Mouse (Mus musculus) lung, postnatal 10 days (tissue): ENCODE measurements around the gene Gm10031.

ENCODE experiments used
- DNase-seq: peaks from one replicate; pipeline ENCODE4 v3.0.0; 2021

Gene Gm10031

DNA sequence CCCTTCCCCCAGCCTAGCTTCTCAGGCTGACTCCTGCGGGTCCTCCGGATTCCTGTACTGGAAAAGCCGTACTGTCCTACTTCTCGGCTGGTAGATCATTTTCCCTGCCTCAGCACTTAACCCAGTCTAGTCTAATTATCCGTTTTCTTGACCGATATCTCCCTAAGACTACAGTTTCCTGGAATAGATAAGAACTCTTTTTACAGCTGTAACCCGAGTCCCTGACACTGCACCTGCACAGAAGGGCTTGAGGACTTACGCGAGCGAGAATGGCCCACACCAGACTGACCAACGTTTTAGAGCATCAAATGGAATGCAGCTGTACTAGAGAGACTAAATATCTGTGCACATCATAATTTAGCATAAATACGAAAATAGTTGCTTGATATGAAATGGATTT, 20.2 kb downstream of the Gm10031 start:
- DNase-seq = no peak

DNA sequence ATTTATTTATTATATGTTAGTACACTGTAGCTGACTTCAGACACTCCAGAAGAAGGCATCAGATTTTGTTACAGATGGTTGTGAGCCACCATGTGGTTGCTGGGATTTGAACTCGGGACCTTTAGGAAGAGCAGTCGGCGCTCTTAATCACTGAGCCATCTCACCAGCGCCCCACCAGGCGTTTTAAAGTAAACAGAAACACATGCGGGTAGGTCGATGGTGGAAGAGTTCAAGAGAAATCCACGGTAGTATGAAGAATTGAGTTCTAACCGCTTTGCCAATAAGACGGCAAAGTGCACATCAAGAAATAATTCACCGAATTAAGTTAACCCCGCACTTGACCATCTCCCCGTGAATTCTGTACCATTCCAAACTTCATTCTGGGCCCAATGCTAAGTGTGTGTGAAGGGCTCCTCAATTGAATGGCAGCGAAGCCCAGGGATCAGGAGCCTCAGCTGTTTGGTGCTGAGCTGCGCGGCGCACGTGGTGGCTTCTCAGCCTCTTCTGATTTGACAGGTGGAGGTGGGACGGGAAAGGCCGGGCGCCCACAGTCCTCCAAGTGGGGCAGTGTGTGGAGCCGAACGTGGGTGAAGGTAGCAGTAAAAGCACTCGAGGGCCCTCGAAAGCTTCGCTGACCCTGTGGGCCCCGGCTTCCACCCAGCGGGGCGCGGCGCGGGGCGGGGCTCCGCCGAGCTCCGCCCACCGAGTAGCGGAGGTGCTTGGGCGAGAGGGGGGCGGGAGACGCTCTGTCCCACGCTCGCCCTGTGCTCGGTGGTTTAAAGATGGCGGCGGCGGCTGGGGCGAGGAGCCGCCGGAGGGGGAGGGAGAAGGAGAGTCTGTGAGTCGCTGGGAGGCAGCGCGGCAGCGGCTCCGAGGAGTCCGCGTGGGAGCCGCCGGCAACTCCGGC, 34.5 kb downstream of the Gm10031 start, which contains the start of gene Abl2:
Abl2 (plus strand) TSS at position 763 of the 907 bp plus-strand sequence.
- DNase-seq = peak; percentile 93

DNA sequence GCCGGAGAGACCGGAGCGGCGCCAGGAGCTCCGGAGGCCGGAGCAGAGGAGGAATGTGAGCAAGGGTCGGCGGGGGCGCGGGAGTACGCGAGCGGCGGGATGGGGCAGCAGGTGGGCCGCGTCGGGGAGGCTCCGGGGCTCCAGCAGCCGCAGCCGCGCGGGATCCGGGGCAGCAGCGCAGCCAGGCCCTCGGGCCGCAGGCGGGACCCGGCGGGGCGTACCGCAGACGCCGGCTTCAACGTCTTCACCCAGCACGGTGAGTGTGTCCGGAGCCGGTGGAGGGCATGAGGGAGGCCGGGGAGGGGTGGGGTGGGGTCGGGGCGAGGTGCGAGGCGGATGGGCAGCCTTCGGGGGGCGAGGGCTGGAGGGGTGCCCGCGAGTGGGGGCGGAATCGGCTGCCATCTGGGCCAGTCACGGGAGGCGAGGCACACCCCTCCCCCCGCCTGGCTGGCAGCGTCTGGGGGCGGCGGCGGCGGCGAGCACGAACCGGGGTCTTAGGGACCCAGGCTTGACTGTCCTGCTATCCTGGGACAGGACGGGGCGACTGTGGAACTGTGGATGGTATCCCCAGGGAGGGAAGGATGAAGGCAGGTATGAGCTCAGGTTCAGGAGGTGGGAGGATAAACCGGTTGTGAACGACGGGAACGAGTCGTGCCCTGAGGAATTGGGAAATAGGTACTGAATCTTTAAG, 35.3 kb downstream of the Gm10031 start:
- DNase-seq = peak; percentile 60

DNA sequence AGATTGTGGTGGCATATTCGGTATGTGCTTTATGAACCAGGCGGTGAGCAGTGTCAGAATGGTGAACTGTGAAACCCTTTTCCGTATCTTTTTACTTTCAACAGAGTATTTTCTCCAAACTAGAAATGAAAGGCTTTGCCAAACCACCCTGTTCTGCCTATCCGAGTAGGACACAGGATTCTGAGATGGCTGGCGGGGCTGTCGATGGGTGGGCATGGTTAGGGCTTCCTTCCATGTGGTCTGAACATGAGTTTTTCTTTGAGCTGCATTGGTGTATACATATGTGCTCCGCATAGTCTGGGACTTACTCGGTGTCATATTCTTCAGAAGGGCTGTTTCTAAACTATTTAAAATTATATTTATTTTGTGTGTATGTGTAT, 35.8 kb downstream of the Gm10031 start:
- no peak for DNase-seq

DNA sequence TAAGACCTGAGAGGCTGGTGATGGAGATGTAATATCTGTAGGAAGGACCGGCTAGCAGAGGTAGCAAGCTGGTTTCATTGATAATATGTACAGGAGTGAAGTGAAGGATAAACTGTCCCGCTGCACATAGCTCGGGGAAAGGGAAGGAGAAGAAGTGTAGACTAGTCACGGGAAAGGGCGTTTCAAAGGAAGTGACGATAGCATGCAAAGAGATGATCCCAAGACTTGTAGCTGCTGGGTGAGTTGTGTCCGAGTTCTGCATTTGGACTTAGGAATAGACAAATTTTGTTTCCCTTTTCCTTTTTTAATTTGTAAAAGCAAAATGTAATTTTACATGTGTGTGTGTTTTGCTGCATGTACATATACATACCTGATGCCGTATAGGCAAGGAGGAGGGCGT, 36.7 kb downstream of the Gm10031 start:
- DNase-seq = no peak

DNA sequence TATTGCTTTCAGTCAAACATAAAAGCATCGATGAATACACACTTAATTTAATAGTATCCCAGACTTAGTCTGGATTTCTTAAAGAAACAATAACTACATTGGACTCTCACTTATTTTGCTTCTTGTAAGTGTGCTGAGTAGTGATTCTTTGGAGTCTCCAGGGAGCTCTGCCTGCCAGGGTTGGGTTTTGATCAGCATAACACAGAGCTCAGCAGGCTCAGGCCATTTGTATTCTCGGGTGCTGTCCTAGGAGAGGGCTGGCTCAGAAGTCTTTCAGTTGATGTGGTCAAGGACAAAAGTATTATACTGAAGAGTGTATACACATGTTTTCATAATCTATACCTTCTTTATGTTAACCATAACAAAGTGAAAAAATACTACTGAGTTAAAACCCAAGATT, 41.5 kb downstream of the Gm10031 start:
- DNase-seq = no peak

DNA sequence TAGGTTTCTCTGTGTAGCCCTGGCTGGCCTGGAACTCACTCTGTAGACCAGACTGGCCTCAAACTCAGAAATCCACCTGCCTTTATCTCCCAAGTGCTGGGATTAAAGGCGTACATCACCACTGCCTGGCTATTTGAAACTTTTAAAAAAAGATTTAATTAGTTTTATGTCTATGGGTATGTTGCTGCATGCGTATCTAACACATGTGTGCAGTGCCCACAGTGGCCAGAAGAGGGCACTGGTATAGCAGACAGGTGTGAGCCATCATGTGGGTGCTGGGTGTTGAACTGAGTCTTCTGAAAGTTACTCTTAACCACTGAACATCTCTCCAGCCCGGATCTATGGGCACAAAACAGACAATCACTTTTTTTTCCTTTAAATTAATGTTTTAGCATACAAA, 42.3 kb downstream of the Gm10031 start:
- DNase-seq = peak; percentile 28

DNA sequence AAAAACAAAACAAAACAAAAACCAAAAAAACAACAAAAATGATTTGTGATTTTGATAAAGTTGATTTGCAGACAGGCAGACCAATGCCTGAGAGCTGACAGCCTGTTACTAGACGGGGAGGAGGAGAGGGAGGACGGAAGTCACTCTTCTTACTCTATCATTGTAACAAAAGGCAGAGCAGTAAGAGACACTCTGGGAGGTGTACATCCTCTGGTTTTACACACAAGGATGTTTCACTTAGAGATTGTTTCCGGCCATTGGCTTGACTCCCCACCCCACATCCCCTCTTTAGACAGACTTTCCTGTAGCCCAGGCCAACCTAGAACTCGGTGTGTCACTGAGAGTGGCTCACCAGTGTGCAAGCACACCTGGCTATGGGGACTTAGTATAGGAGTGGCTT, 45.8 kb downstream of the Gm10031 start:
- DNase-seq = no peak

DNA sequence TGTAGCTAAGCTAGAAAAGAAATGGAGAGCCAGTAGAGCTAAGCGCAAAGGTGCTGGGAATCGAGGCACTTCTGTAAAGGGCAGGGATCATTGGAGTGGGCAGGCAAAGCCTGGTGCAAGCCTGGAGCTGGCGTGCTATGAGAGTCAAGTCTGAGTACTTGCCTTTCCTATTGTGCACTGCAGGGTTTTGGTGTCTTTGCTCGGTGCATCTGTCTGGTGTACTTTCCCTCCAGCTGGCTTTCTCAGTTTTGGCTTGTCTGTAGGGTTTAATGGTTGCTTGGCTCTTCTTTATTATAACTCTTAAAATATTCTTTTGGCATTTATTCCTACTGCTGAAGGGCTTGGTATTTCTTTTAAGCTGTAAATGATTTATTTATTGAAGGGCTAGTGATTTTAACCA, 49.1 kb downstream of the Gm10031 start:
- no peak for DNase-seq
